Mouse (Mus musculus): ENCODE results near the gene St6galnac6. TPM values are rescaled to one million over a fixed set of nuclear protein-coding genes. Genes with fewer than 3 reads are reported as not detected.

The St6galnac6 gene
- polyA plus RNA-seq, 1 experiment from 2014 or later = 13.5 TPM

DNA sequence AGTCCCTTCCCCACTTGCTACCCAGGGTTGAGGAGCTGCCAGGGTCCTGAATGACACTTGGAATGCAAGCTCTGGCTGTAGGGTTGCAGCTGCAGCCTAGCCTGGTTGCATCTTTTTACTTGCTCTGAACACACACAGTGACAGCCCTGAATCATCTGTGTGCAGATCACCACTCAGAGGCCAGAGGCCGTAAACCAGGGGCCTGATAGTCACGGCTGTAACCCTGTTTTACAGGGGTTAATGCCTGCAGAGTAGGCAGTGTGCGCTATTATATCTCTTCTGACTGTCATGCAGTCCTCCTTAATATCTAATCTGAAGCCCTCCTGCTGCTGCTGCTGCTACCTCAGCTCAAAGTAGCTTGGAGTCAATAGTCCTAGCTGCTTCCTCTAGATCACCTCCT, 70.4 kb downstream of the St6galnac6 start:
- H3K27me3 ChIP-seq = no peaks in the 10 kb centered on the region
- ATAC-seq (ENCODE audit: low FRiP score) = no peak
- no peaks in the 10 kb centered on the region for H3K9me3 ChIP-seq
- no peak overlapping the region for H3K27ac ChIP-seq
- H3K4me3 ChIP-seq = no peak overlapping the region
- H3K36me3 ChIP-seq = no peaks in the 10 kb centered on the region
- H3K9ac ChIP-seq = no peak overlapping the region
- no peak overlapping the region for H3K4me2 ChIP-seq
- no peaks in the 10 kb centered on the region for H3K4me1 ChIP-seq (replicated peaks)
- WGBS = 78% methylated on average over 3 of the region's 3 CpGs

MicroRNAs encoded within 50 kb of the gene (microRNA counts, 519-probe panel; counts per million panel counts)
- 51.3 counts per million for microRNA mmu-miR-1954

Small RNA genes lying within 50 kb of the gene (microRNA-seq; reads per million reads assigned to microRNA genes)
- not detected for gene Mir1954

Other genes with a start within 250 kb of the St6galnac6 start
- 52.4 and 53.7 TPM in 2 replicates for gene Ciz1, start 247.4 kb upstream of the St6galnac6 start, polyA plus RNA-seq (2015; fragmentation: Nextera tagmentation; extraction: Ambion mirVana)
- 42.7 and 44.3 TPM in 2 replicates for gene Dnm1, start 246.4 kb upstream of the St6galnac6 start, polyA plus RNA-seq (2015; fragmentation: Nextera tagmentation; extraction: Ambion mirVana)
- 103 and 108 TPM in 2 replicates for gene 1110008P14Rik, start 217.8 kb upstream of the St6galnac6 start, polyA plus RNA-seq (2015; fragmentation: Nextera tagmentation; extraction: Ambion mirVana)
- gene Lcn2, start 211.5 kb upstream of the St6galnac6 start, polyA plus RNA-seq (2015; fragmentation: Nextera tagmentation; extraction: Ambion mirVana) = 1.0 TPM in 1 of 2 replicates, not detected in the other
- gene Ptges2, start 203.8 kb upstream of the St6galnac6 start, polyA plus RNA-seq (2015; fragmentation: Nextera tagmentation; extraction: Ambion mirVana) = 41.2 and 41.3 TPM in 2 replicates
- gene Naif1, start 149.3 kb upstream of the St6galnac6 start, polyA plus RNA-seq (2015; fragmentation: Nextera tagmentation; extraction: Ambion mirVana) = 5.1 and 5.9 TPM in 2 replicates
- gene Slc25a25, start 148.3 kb upstream of the St6galnac6 start, polyA plus RNA-seq (2015; fragmentation: Nextera tagmentation; extraction: Ambion mirVana) = 46.2 and 50.1 TPM in 2 replicates
- 7.0 and 7.1 TPM in 2 replicates for gene Fam102a, start 64.4 kb upstream of the St6galnac6 start, polyA plus RNA-seq (2015; fragmentation: Nextera tagmentation; extraction: Ambion mirVana)
- 142 and 145 TPM in 2 replicates for gene Dpm2, start 28.9 kb upstream of the St6galnac6 start, polyA plus RNA-seq (2015; fragmentation: Nextera tagmentation; extraction: Ambion mirVana)
- 9.0 and 9.6 TPM in 2 replicates for gene Pip5kl1, start 24.9 kb upstream of the St6galnac6 start, polyA plus RNA-seq (2015; fragmentation: Nextera tagmentation; extraction: Ambion mirVana)
- gene 9430097D07Rik, start 24.0 kb upstream of the St6galnac6 start, polyA plus RNA-seq (2015; fragmentation: Nextera tagmentation; extraction: Ambion mirVana) = 0.53 and 0.56 TPM in 2 replicates
- 22.8 and 23.4 TPM in 2 replicates for gene St6galnac4, start 12.6 kb upstream of the St6galnac6 start, polyA plus RNA-seq (2015; fragmentation: Nextera tagmentation; extraction: Ambion mirVana)
- gene Ak1, start 22.0 kb downstream of the St6galnac6 start, polyA plus RNA-seq (2015; fragmentation: Nextera tagmentation; extraction: Ambion mirVana) = 68.9 and 71.5 TPM in 2 replicates
- gene Eng, start 46.9 kb downstream of the St6galnac6 start, polyA plus RNA-seq (2015; fragmentation: Nextera tagmentation; extraction: Ambion mirVana) = 29.0 and 29.2 TPM in 2 replicates
- gene Fpgs, start 104.4 kb downstream of the St6galnac6 start, polyA plus RNA-seq (2015; fragmentation: Nextera tagmentation; extraction: Ambion mirVana) = 14.5 and 16.4 TPM in 2 replicates
- gene Cdk9, start 113.4 kb downstream of the St6galnac6 start, polyA plus RNA-seq (2015; fragmentation: Nextera tagmentation; extraction: Ambion mirVana) = 74.9 and 81.9 TPM in 2 replicates
- gene Sh2d3c, start 121.3 kb downstream of the St6galnac6 start, polyA plus RNA-seq (2015; fragmentation: Nextera tagmentation; extraction: Ambion mirVana) = 41.8 and 50.5 TPM in 2 replicates
- gene 6330409D20Rik, start 141.3 kb downstream of the St6galnac6 start, polyA plus RNA-seq (2015; fragmentation: Nextera tagmentation; extraction: Ambion mirVana) = 3.3 and 3.7 TPM in 2 replicates
- gene Tor2a, start 157.5 kb downstream of the St6galnac6 start, polyA plus RNA-seq (2015; fragmentation: Nextera tagmentation; extraction: Ambion mirVana) = 54.2 and 54.4 TPM in 2 replicates
- 0.56 and 1.8 TPM in 2 replicates for gene Ttc16, start 175.9 kb downstream of the St6galnac6 start, polyA plus RNA-seq (2015; fragmentation: Nextera tagmentation; extraction: Ambion mirVana)
- gene Ptrh1, start 176.1 kb downstream of the St6galnac6 start, polyA plus RNA-seq (2015; fragmentation: Nextera tagmentation; extraction: Ambion mirVana) = 4.5 and 5.1 TPM in 2 replicates
- 1.0 and 1.5 TPM in 2 replicates for gene Cfap157, start 184.7 kb downstream of the St6galnac6 start, polyA plus RNA-seq (2015; fragmentation: Nextera tagmentation; extraction: Ambion mirVana)
- 180 and 193 TPM in 2 replicates for gene Stxbp1, start 247.5 kb downstream of the St6galnac6 start, polyA plus RNA-seq (2015; fragmentation: Nextera tagmentation; extraction: Ambion mirVana)

All from hindbrain, embryonic 13.5 days (tissue).